In the genomic region with DNA sequence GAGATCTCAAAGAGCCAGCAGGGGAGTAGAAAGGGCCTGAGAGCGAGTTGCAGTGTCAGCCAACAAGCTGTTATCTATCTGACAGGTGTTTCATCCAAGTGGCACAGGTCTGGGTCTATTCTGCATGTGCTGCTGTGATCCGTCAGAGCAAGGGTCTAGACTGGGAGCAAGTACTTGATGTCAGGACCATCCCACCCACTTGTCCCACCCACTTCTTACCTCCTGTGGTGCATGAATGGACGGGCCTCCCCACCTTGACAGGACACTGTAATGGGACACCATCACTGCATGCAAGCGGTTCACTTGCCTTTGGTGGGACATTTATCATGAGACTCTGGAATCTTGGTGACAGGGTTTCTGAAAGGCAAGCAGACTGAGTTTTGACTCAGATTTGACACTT, we compare ENCODE assay signal across 8 mouse cellular contexts. TPM values are rescaled to one million over a fixed set of nuclear protein-coding genes. Genes with fewer than 3 reads are reported as not detected.
DNase-seq lines count a peak whose midpoint lies in the region; ATAC-seq and TF ChIP-seq lines count a peak whose summit lies in the region.

No protein-coding gene starts in this region.

- peak overlapping the region; percentile 62 for H3K4me3 ChIP-seq in kidney, adult 2 months (ENCODE audit: insufficient read depth, low read depth, low read length)
- peak overlapping the region; percentile 40; the same call in 1 of the 2 replicates for H3K4me3 ChIP-seq in hindbrain, embryonic 11.5 days (ENCODE audit: low read depth, low read length)
- peak overlapping the region; percentile 54; the same call in 1 of the 2 replicates for H3K4me3 ChIP-seq in midbrain, embryonic 11.5 days (ENCODE audit: low read depth, low read length)

- no peak for TF ChIP-seq CTCF in kidney, adult 2 months (conservative IDR thresholded peaks at IDR 0.05; ENCODE audit: insufficient read depth, insufficient read length, low read depth, low read length)

- WGBS in kidney, adult 2 months: 42% methylated on average over 4 of the region's 4 CpGs
- WGBS in hindbrain, embryonic 11.5 days: 21% methylated on average over 4 of the region's 4 CpGs
- 32% methylated on average over 4 of the region's 4 CpGs for WGBS in midbrain, embryonic 11.5 days

- DNase-seq in kidney, adult 2 months: no peak
- DNase-seq in kidney, adult 18-20 months: no peak
- DNase-seq in ZHBTc4 (ENCODE audit: low read depth, low spot score): peak; percentile 61
- DNase-seq in hindbrain, embryonic 11.5 days (ENCODE audit: low spot score): no peak
- no peak for DNase-seq in midbrain, embryonic 11.5 days (ENCODE audit: low spot score, missing footprints)
- no peak for DNase-seq in cerebellum, postnatal 25 days
- DNase-seq in cerebellum, postnatal 10 days: no peak
- no peak for DNase-seq in spleen, postnatal 10 days (ENCODE audit: low spot score in 2 of 2)

- TF ChIP-seq POLR2A in kidney, adult 2 months (IDR thresholded peaks at IDR 0.05; ENCODE audit: low read depth, low read length): no peak

- H3K36me3 ChIP-seq in kidney, adult 2 months (ENCODE audit: control insufficient read depth, insufficient read depth, low read length): no peaks in the 10 kb centered on the region
- no peaks in the 10 kb centered on the region for H3K36me3 ChIP-seq in hindbrain, embryonic 11.5 days (ENCODE audit: control insufficient read depth, insufficient read depth, low read length)
- H3K36me3 ChIP-seq in midbrain, embryonic 11.5 days (ENCODE audit: control insufficient read depth, insufficient read depth, low read length): no peaks in the 10 kb centered on the region

- H3K27me3 ChIP-seq in kidney, adult 2 months (replicated peaks; ENCODE audit: control insufficient read depth, insufficient read depth, low read length): no peaks in the 10 kb centered on the region
- H3K27me3 ChIP-seq in hindbrain, embryonic 11.5 days (ENCODE audit: control insufficient read depth, insufficient read depth, low read length): no peaks in the 10 kb centered on the region
- no peaks in the 10 kb centered on the region for H3K27me3 ChIP-seq in midbrain, embryonic 11.5 days (ENCODE audit: control insufficient read depth, insufficient read depth, low read length)

- no peak overlapping the region; the same call in 1 of the 2 replicates for H3K9ac ChIP-seq in hindbrain, embryonic 11.5 days (ENCODE audit: low read depth, low read length)
- H3K9ac ChIP-seq in midbrain, embryonic 11.5 days (ENCODE audit: low read length): peak overlapping the region; percentile 76

- peak overlapping the region; percentile 79; the same call in 1 of the 2 replicates for H3K4me2 ChIP-seq in hindbrain, embryonic 11.5 days (replicated peaks; ENCODE audit: low read depth, low read length)
- peak overlapping the region; percentile 93 for H3K4me2 ChIP-seq in midbrain, embryonic 11.5 days

- peak overlapping the region; percentile 83; the same call in 1 of the 2 replicates for H3K27ac ChIP-seq in kidney, adult 2 months (ENCODE audit: insufficient read depth, low read depth, low read length)
- no peak overlapping the region for H3K27ac ChIP-seq in hindbrain, embryonic 11.5 days (ENCODE audit: low read depth, low read length)
- no peak overlapping the region for H3K27ac ChIP-seq in midbrain, embryonic 11.5 days (ENCODE audit: low read depth, low read length)

- H3K4me1 ChIP-seq in kidney, adult 2 months (ENCODE audit: control insufficient read depth, insufficient read depth, low read length): peaks cover 6% of the 10 kb centered on the region
- peaks cover 4% of the 10 kb centered on the region; the same call in 1 of the 2 replicates for H3K4me1 ChIP-seq in hindbrain, embryonic 11.5 days (replicated peaks; ENCODE audit: control insufficient read depth, insufficient read depth, low read length)
- peaks cover 8% of the 10 kb centered on the region for H3K4me1 ChIP-seq in midbrain, embryonic 11.5 days (ENCODE audit: control insufficient read depth, insufficient read depth, low read length)

- ATAC-seq in hindbrain, embryonic 11.5 days (ENCODE audit: low FRiP score): 0 out of 2 replicates have a peak, but pooled peaks have one; percentile 10
- no peak; the same call in 1 of the 2 replicates for ATAC-seq in midbrain, embryonic 11.5 days (ENCODE audit: low FRiP score)

- H3K9me3 ChIP-seq in hindbrain, embryonic 11.5 days (ENCODE audit: control insufficient read depth, low read length): no peaks in the 10 kb centered on the region
- H3K9me3 ChIP-seq in midbrain, embryonic 11.5 days (ENCODE audit: control insufficient read depth, low read length): no peaks in the 10 kb centered on the region

RNA-seq across cellular contexts. Expression of gene Csrp1, which starts 10.0 kb away (rescaled TPM):
- polyA plus RNA-seq in kidney, adult 2 months (2012; rRNA removed): 122 and 124 TPM in 2 replicates
- 42.2 and 42.8 TPM in 2 replicates for polyA plus RNA-seq in hindbrain, embryonic 11.5 days (2014; fragmentation: Nextera tagmentation; extraction: Ambion mirVana)
- 33.2 and 34.1 TPM in 2 replicates for polyA plus RNA-seq in midbrain, embryonic 11.5 days (2014; fragmentation: Nextera tagmentation; extraction: Ambion mirVana)

RNA-seq across cellular contexts. Expression of gene Phlda3, which starts 36.1 kb away (rescaled TPM):
- 37.2 and 40.0 TPM in 2 replicates for polyA plus RNA-seq in kidney, adult 2 months (2012; rRNA removed)
- 18.2 and 18.6 TPM in 2 replicates for polyA plus RNA-seq in hindbrain, embryonic 11.5 days (2014; fragmentation: Nextera tagmentation; extraction: Ambion mirVana)
- 16.9 and 19.4 TPM in 2 replicates for polyA plus RNA-seq in midbrain, embryonic 11.5 days (2014; fragmentation: Nextera tagmentation; extraction: Ambion mirVana)

RNA-seq across cellular contexts. Expression of gene Tnni1, which starts 49.4 kb away (rescaled TPM):
- 5.8 TPM in 1 of 2 replicates, not detected in the other for polyA plus RNA-seq in kidney, adult 2 months (2012; rRNA removed)
- 6.0 and 11.3 TPM in 2 replicates for polyA plus RNA-seq in hindbrain, embryonic 11.5 days (2014; fragmentation: Nextera tagmentation; extraction: Ambion mirVana)
- polyA plus RNA-seq in midbrain, embryonic 11.5 days (2014; fragmentation: Nextera tagmentation; extraction: Ambion mirVana): 0.95 and 1.3 TPM in 2 replicates
